Mouse (Mus musculus): ENCODE data around the gene Znhit6.

DNA sequence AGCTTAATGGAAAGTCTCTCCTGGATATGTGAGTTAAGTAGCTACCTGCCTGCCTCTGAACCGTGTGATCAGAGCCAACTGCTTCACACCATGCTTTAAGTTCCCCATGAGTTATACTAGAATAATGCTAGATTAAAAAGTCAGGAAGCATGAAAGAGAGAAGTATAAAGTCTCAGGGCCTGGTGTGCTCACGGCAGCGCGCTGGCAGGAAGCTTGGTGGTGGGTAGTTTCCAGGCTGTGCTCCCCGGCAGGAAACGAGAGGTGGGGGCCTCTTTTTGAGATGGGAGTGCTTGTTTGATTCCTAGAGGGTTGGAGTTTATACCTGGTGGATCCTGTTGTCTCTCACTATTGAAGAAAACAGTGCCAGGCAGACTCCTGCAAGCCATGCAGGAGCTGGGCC lies 19.3 kb downstream of the Znhit6 start:
- TF ChIP-seq POLR2A (IDR thresholded peaks at IDR 0.05; ENCODE audit: extremely low read depth, insufficient read depth, low read length), result no peak
- TF ChIP-seq CTCF (IDR thresholded peaks at IDR 0.05; ENCODE audit: extremely low read depth, insufficient read depth, low read length), result no peak
